Mouse (Mus musculus): Measurements from ENCODE around the gene Vmn2r104.

Gene Vmn2r104

DNA sequence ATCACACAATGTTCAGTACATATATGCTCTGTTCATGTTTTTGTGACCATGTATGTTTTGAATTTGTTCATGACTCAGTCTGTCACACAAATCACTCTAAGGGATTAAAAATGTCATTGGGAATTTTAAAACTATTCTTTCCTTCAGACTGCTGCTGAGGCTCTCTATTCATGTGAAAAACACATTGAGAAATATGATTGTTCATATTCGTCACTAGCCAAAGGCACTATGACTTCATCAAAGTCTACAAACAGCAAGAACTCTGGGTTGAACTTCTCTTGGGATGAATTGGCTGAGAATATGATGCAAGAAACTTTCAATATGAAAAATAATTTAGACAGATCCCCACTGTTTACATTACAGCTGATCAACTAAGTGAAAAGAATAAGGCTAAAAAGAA lies at the start of gene Vmn2r104:
Gene Vmn2r104, minus strand, starts transcription at position 101 of the 400 bp plus-strand sequence.
- DNase-seq (ENCODE audit: low spot score in 2 of 2): no peak

DNA sequence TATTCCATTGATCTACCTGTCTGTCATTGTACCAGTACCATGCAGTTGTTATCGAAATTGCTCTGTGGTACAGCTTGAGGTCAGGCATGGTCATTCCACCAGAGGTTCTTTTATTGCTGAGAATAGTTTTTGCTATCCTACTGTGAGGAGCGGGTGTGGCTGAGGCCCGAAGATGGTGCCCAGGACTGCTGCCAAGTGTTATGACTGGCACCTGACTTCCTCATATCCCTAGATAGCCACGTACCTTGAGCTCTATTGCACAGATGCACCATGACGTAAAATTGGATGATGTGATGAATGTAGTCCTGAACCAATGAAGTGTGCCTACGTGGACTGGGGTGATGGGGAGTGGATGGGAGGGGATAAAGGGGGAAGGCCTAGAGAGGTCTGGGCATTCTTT lies 26.0 kb upstream of the Vmn2r104 start:
- DNase-seq (ENCODE audit: low spot score in 2 of 2): no peak

DNA sequence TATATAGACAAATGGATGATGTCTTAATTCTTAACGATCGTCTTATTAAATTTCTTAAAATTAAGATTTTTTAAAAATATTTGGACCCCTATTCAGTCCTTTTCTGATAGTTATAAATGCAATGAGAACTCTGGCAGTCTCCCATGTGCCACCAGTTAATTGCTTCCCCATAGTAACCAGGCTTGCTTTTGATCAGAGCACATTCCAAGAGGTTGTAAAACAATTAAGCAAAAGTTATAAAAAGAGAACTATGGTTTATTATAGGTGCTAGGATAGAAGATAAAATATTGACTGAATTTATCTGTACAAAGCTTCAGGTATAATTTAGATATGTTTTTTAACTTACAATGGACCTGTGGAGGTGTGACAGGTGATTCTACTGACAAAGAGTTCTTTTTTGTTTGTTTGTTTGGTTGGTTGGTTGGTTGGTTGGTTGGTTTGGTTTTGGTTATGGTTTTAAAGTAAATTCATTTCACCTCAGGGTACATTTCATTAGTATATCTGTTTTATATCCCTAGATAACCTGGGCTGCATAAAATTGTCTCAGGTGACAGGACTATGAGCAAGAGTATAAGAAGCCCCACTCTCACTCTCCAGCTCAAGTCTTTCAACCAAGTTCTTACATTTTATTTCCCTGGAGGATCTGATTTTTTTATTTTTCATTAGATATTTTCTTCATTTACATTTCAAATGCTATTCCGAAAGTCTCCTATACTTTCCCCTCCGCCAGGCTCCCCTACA lies 23.7 kb upstream of the Vmn2r104 start:
- no peak for DNase-seq (ENCODE audit: low spot score in 2 of 2)

All from frontal cortex, postnatal 10 days (tissue).